Mouse (Mus musculus) hindbrain, embryonic 15.5 days (tissue): ENCODE data around the gene Crkl. TPM values are rescaled to one million over a fixed set of nuclear protein-coding genes. Genes with fewer than 3 reads are reported as not detected.

Experiments used
- ATAC-seq: fragments of 200-750 bp; cut with Nextera tagmentation; 2 replicates; pipeline ENCODE4 v1.8.0; 2017; ENCODE audit warnings: low read depth, moderate number of reproducible peaks, moderate TSS enrichment; ENCODE audit not compliant: low FRiP score
- H3K27ac ChIP-seq: fragments of 300-500 bp; sonication (generic); replicated peaks from 2 replicates; pipeline ENCODE4 v1.5.1; 2015; ENCODE audit warnings: mild to moderate bottlenecking, inconsistent platforms
- H3K27me3 ChIP-seq: fragments of 300-500 bp; sonication (generic); 2 replicates; pipeline ENCODE4 v1.6.1; 2015; ENCODE audit warnings: control low read depth, inconsistent platforms
- H3K36me3 ChIP-seq: fragments of 300-500 bp; sonication (generic); 2 replicates; pipeline ENCODE4 v1.6.1; 2015; ENCODE audit warnings: control low read depth, inconsistent platforms
- H3K4me1 ChIP-seq: fragments of 300-500 bp; sonication (generic); replicated peaks from 2 replicates; pipeline ENCODE4 v1.6.1; 2015; ENCODE audit warnings: control low read depth, inconsistent platforms
- H3K4me2 ChIP-seq: fragments of 300-500 bp; sonication (generic); 2 replicates; pipeline ENCODE4 v1.6.1; 2015; ENCODE audit warnings: moderate library complexity, mild to moderate bottlenecking, inconsistent platforms
- H3K4me3 ChIP-seq: fragments of 300-500 bp; sonication (generic); 2 replicates; pipeline ENCODE4 v1.5.1; 2015; ENCODE audit warnings: mild to moderate bottlenecking, inconsistent platforms
- H3K9ac ChIP-seq: fragments of 300-500 bp; sonication (generic); 2 replicates; pipeline ENCODE4 v1.6.1; 2015; ENCODE audit warnings: inconsistent platforms
- H3K9me3 ChIP-seq: fragments of 300-500 bp; sonication (generic); 2 replicates; pipeline ENCODE4 v1.6.1; 2016; ENCODE audit warnings: control low read depth, inconsistent platforms
- WGBS: fragments of 180-500 bp; shearing (Covaris S2); methylation state at CpG from one replicate; pipeline ENCODE4 v1.1.7; 2015; 5-methylcytosine and 5-hydroxymethylcytosine counted together
- polyA plus RNA-seq: library from polyadenylated mRNA; unstranded; fragments of >200 nt; fragmentation: Nextera tagmentation; extraction: Ambion mirVana; gene quantifications from 2 replicates; pipeline ENCODE4 v1.2.1, GENCODE M21; 2015

Gene Crkl
- polyA plus RNA-seq, 1 experiment from 2014 or later: 85.2 TPM

- Histone ChIP-seq H3K9ac (peak overlapping the region; percentile 64), H3K4me2 (peak overlapping the region; percentile 78), H3K9me3 (no peaks in the 10 kb centered on the region), H3K4me3 (peak overlapping the region; percentile 64), H3K36me3 (peaks cover 22% of the 10 kb centered on the region), H3K27ac (peak overlapping the region; percentile 96), H3K4me1 (peaks cover 23% of the 10 kb centered on the region), H3K27me3 (no peaks in the 10 kb centered on the region)
- WGBS: 10% methylated on average over 9 of the region's 9 CpGs
- no peak; the same call in 1 of the 2 replicates for ATAC-seq
These were observed 57.4 kb downstream of the Crkl start for GRCm38 (mm10) chr16:17509240-17509597.

GRCm38 (mm10) chr16:17510143-17510542 is 58.4 kb downstream of the Crkl start:
- H3K27ac ChIP-seq: no peak overlapping the region
- peak overlapping the region; percentile 78 for H3K4me2 ChIP-seq
- no peak for ATAC-seq
- H3K36me3 ChIP-seq: peaks cover 30% of the 10 kb centered on the region
- peaks cover 23% of the 10 kb centered on the region for H3K4me1 ChIP-seq
- H3K9me3 ChIP-seq: no peaks in the 10 kb centered on the region
- peak overlapping the region; percentile 64 for H3K9ac ChIP-seq
- peak overlapping the region; percentile 64 for H3K4me3 ChIP-seq
- H3K27me3 ChIP-seq: no peaks in the 10 kb centered on the region
- 98% methylated on average over 2 of the region's 2 CpGs for WGBS

GRCm38 (mm10) chr16:17510686-17511085 is 58.9 kb downstream of the Crkl start:
- no peak for ATAC-seq
- Histone ChIP-seq H3K27me3 (no peaks in the 10 kb centered on the region), H3K36me3 (peaks cover 35% of the 10 kb centered on the region), H3K9ac (no peak overlapping the region), H3K4me2 (no peak overlapping the region), H3K4me3 (no peak overlapping the region), H3K9me3 (no peaks in the 10 kb centered on the region), H3K27ac (no peak overlapping the region), H3K4me1 (peaks cover 23% of the 10 kb centered on the region)
- 84% methylated on average over 2 of the region's 2 CpGs for WGBS

GRCm38 (mm10) chr16:17511431-17511830 is 59.6 kb downstream of the Crkl start:
- Histone ChIP-seq H3K9me3 (no peaks in the 10 kb centered on the region), H3K36me3 (peaks cover 43% of the 10 kb centered on the region), H3K4me1 (peaks cover 23% of the 10 kb centered on the region), H3K27me3 (no peaks in the 10 kb centered on the region), H3K4me3 (no peak overlapping the region), H3K9ac (no peak overlapping the region), H3K4me2 (no peak overlapping the region), H3K27ac (no peak overlapping the region)
- no peak for ATAC-seq
- 87% methylated on average over 4 of the region's 4 CpGs for WGBS

GRCm38 (mm10) chr16:17518910-17519309 is 67.1 kb downstream of the Crkl start:
- no peak overlapping the region for H3K27ac ChIP-seq
- H3K4me1 ChIP-seq: no peaks in the 10 kb centered on the region
- no peaks in the 10 kb centered on the region for H3K27me3 ChIP-seq
- no peaks in the 10 kb centered on the region for H3K9me3 ChIP-seq
- no peak for ATAC-seq
- H3K4me2 ChIP-seq: no peak overlapping the region
- no peak overlapping the region for H3K9ac ChIP-seq
- peaks cover 93% of the 10 kb centered on the region for H3K36me3 ChIP-seq
- WGBS: 85% methylated on average over 2 of the region's 2 CpGs
- H3K4me3 ChIP-seq: no peak overlapping the region

GRCm38 (mm10) chr16:17524156-17524555 is 72.4 kb downstream of the Crkl start:
- Histone ChIP-seq H3K4me1 (peaks cover 4% of the 10 kb centered on the region; the same call in 1 of the 2 replicates), H3K9me3 (no peaks in the 10 kb centered on the region), H3K4me2 (no peak overlapping the region), H3K36me3 (peaks cover 86% of the 10 kb centered on the region), H3K27ac (no peak overlapping the region), H3K27me3 (no peaks in the 10 kb centered on the region), H3K4me3 (no peak overlapping the region), H3K9ac (no peak overlapping the region)
- 93% methylated on average over 11 of the region's 11 CpGs for WGBS
- ATAC-seq: no peak

GRCm38 (mm10) chr16:17525524-17525923 is 73.7 kb downstream of the Crkl start:
- no peak overlapping the region for H3K27ac ChIP-seq
- no peak overlapping the region for H3K4me3 ChIP-seq
- WGBS: 84% methylated on average over 3 of the region's 3 CpGs
- no peaks in the 10 kb centered on the region for H3K9me3 ChIP-seq
- H3K27me3 ChIP-seq: no peaks in the 10 kb centered on the region
- H3K9ac ChIP-seq: no peak overlapping the region
- peaks cover 14% of the 10 kb centered on the region for H3K4me1 ChIP-seq
- no peak overlapping the region for H3K4me2 ChIP-seq
- H3K36me3 ChIP-seq: peaks cover 72% of the 10 kb centered on the region
- ATAC-seq: no peak

GRCm38 (mm10) chr16:17526223-17526622 is 74.4 kb downstream of the Crkl start:
- Histone ChIP-seq H3K4me1 (peaks cover 14% of the 10 kb centered on the region), H3K27me3 (no peaks in the 10 kb centered on the region), H3K9ac (no peak overlapping the region), H3K4me3 (no peak overlapping the region), H3K36me3 (peaks cover 65% of the 10 kb centered on the region), H3K4me2 (no peak overlapping the region), H3K27ac (no peak overlapping the region), H3K9me3 (no peaks in the 10 kb centered on the region)
- ATAC-seq: no peak
- WGBS: 94% methylated on average over 6 of the region's 6 CpGs

- no peak for ATAC-seq
- Histone ChIP-seq H3K27me3 (no peaks in the 10 kb centered on the region), H3K27ac (no peak overlapping the region), H3K4me1 (peaks cover 23% of the 10 kb centered on the region), H3K4me2 (no peak overlapping the region), H3K36me3 (peaks cover 52% of the 10 kb centered on the region), H3K4me3 (no peak overlapping the region), H3K9ac (no peak overlapping the region), H3K9me3 (no peaks in the 10 kb centered on the region)
These were observed 75.8 kb downstream of the Crkl start for GRCm38 (mm10) chr16:17527606-17528005.

- Histone ChIP-seq H3K4me3 (no peak overlapping the region), H3K9ac (no peak overlapping the region), H3K4me1 (peaks cover 23% of the 10 kb centered on the region), H3K36me3 (peaks cover 45% of the 10 kb centered on the region), H3K4me2 (no peak overlapping the region), H3K27ac (no peak overlapping the region), H3K9me3 (no peaks in the 10 kb centered on the region), H3K27me3 (no peaks in the 10 kb centered on the region)
- 86% methylated on average over 13 of the region's 13 CpGs for WGBS
- ATAC-seq: no peak
These were observed 76.5 kb downstream of the Crkl start for GRCm38 (mm10) chr16:17528276-17528675.

GRCm38 (mm10) chr16:17529981-17530586 is 78.3 kb downstream of the Crkl start:
- 14% methylated on average over 17 of the region's 17 CpGs for WGBS
- Histone ChIP-seq H3K4me3 (peak overlapping the region; percentile 74), H3K36me3 (peaks cover 29% of the 10 kb centered on the region), H3K9ac (peak overlapping the region; percentile 86), H3K4me1 (peaks cover 23% of the 10 kb centered on the region), H3K27ac (peak overlapping the region; percentile 99), H3K4me2 (peak overlapping the region; percentile 88), H3K9me3 (no peaks in the 10 kb centered on the region), H3K27me3 (no peaks in the 10 kb centered on the region)
- no peak for ATAC-seq

GRCm38 (mm10) chr16:17530640-17531288 is 79.0 kb downstream of the Crkl start, which contains the start of gene Thap7:
Thap7 (minus strand) TSS chr16:17531136.
- WGBS: under 1% methylated on average over 67 of the region's 67 CpGs
- Histone ChIP-seq H3K4me2 (peak within 1 kb of the TSS; percentile 88), H3K27ac (peak within 1 kb of the TSS; percentile 99)

More at GRCm38 (mm10) chr16:17530640-17531288, 79.0 kb downstream of the Crkl start, which contains the start of gene Thap7:
- H3K9ac ChIP-seq: peak within 1 kb of the TSS; percentile 86
- H3K27me3 ChIP-seq: no peaks in the 10 kb centered on the region
- peaks cover 23% of the 10 kb centered on the region for H3K4me1 ChIP-seq
- H3K36me3 ChIP-seq: peaks cover 23% of the 10 kb centered on the region
- no peaks in the 10 kb centered on the region for H3K9me3 ChIP-seq
- ATAC-seq: peak; percentile 98
- H3K4me3 ChIP-seq: peak within 1 kb of the TSS; percentile 74
